Mouse (Mus musculus) ES-E14 (cell line): ENCODE measurements around the gene Neu2. TPM values are rescaled to one million over a fixed set of nuclear protein-coding genes. Genes with fewer than 3 reads are reported as not detected.

Experiments
- DNase-seq: peaks from one replicate; pipeline ENCODE4 v3.0.0-alpha.2; 2013; ENCODE audit warnings: low read depth, low spot score
- H3K27ac ChIP-seq: 2 replicates; pipeline ENCODE4 v1.5.1; 2012; ENCODE audit warnings: low read depth, mild to moderate bottlenecking, low read length, moderate library complexity, mixed read lengths; ENCODE audit not compliant: poor library complexity, insufficient read depth, severe bottlenecking
- H3K36me3 ChIP-seq: 2 replicates; pipeline ENCODE4 v1.6.1; 2012; ENCODE audit warnings: mild to moderate bottlenecking, low read length, moderate library complexity, mixed read lengths; ENCODE audit not compliant: control insufficient read depth, poor library complexity, insufficient read depth, severe bottlenecking
- H3K4me1 ChIP-seq, 2 experiments: fragments of 150-350 bp in 1 of 2; sonication (generic) in 1 of 2; 2 replicates each; pipeline ENCODE4 v1.6.1; 2012; ENCODE audit warnings: low read length in 2 of 2, mild to moderate bottlenecking in 1 of 2, mixed read lengths in 1 of 2; ENCODE audit not compliant: control insufficient read depth in 2 of 2, insufficient read depth in 2 of 2, poor library complexity in 1 of 2
- H3K4me3 ChIP-seq, 2 experiments: fragments of 150-350 bp in 1 of 2; sonication (generic) in 1 of 2; 2 replicates each; pipeline ENCODE4 v1.5.1; 2012; ENCODE audit warnings: low read length in 2 of 2, low read depth in 1 of 2, mild to moderate bottlenecking in 1 of 2, mixed read lengths in 1 of 2; ENCODE audit not compliant: insufficient read depth in 1 of 2, poor library complexity in 1 of 2, severe bottlenecking in 1 of 2
- H3K9ac ChIP-seq: 2 replicates; pipeline ENCODE4 v1.6.1; 2012; ENCODE audit warnings: low read depth, mild to moderate bottlenecking, low read length, mixed read lengths; ENCODE audit not compliant: poor library complexity, insufficient read depth, severe bottlenecking
- H3K9me3 ChIP-seq: fragments of 150-350 bp; sonication (generic); 2 replicates; pipeline ENCODE4 v1.6.1; 2012; ENCODE audit warnings: low read depth, mild to moderate bottlenecking, low read length; ENCODE audit not compliant: control insufficient read depth, insufficient read depth
- CHD2 ChIP-seq: IDR thresholded peaks from 2 replicates; pipeline ENCODE4 v1.6.1; 2014; ENCODE audit warnings: mild to moderate bottlenecking, low read depth, low read length, inconsistent platforms
- HCFC1 ChIP-seq: IDR thresholded peaks from 2 replicates; pipeline ENCODE4 v1.6.1; 2012; ENCODE audit warnings: low read length, inconsistent platforms, borderline replicate concordance; ENCODE audit not compliant: insufficient read depth
- MAFK ChIP-seq: IDR thresholded peaks from 2 replicates; pipeline ENCODE4 v1.6.1; 2014; ENCODE audit warnings: mild to moderate bottlenecking, low read depth, low read length, inconsistent platforms; ENCODE audit not compliant: insufficient read depth
- ZC3H11A ChIP-seq: IDR thresholded peaks from 2 replicates; pipeline ENCODE4 v1.6.1; 2012; ENCODE audit warnings: low read depth, mild to moderate bottlenecking, inconsistent platforms, low read length, borderline replicate concordance
- ZNF384 ChIP-seq: IDR thresholded peaks from 2 replicates; pipeline ENCODE4 v1.6.1; 2012; ENCODE audit warnings: low read depth, low read length, inconsistent platforms
- in situ Hi-C, 2 experiments: fragments of 600-800 bp; cut with MboI; formaldehyde crosslinking; loops; one replicate each; pipeline ENCODE4 v1.15.1; 2025; ENCODE audit warnings: low sequenced_read_pairs in 2 of 2, inconsistent platforms in 1 of 2; ENCODE audit not compliant: unreplicated experiment in 2 of 2
- total RNA-seq: library from RNA; depleted of rRNA; stranded (reverse); fragments of 300-350 nt; gene quantifications from 2 replicates; pipeline ENCODE4 v1.2.3, GENCODE M21; 2012

Neu2 gene
- total RNA-seq, 1 experiment: not detected

DNA sequence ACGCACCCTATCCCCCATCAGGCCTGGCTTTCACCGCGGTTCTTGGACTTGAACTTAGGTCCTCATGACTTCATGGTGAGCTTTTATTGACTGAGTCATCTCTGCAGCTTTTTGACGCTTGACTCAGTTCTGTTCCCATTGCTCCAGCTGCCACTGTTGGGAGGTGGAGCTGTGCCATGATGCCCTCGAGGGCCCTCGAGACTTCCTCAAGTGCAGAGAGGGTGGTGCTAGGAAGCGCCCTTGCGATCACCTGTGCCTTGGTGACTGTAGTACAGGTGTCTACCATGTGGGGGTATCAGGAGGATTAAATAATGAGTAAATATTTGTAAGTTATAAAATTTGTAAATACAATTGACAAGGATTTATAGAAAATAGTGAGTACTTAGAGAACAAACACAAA lies 80.3 kb downstream of the Neu2 start:
- Histone ChIP-seq H3K9ac (no peak overlapping the region), H3K4me1 (no peaks in the 10 kb centered on the region), H3K4me3 (no peak overlapping the region), H3K9me3 (no peaks in the 10 kb centered on the region), H3K27ac (no peak overlapping the region), H3K36me3 (no peaks in the 10 kb centered on the region)
- in situ Hi-C loops: no loop called here
- TF ChIP-seq MAFK (no peak), ZC3H11A (no peak), ZNF384 (no peak), HCFC1 (no peak), CHD2 (no peak)
- DNase-seq: no peak

DNA sequence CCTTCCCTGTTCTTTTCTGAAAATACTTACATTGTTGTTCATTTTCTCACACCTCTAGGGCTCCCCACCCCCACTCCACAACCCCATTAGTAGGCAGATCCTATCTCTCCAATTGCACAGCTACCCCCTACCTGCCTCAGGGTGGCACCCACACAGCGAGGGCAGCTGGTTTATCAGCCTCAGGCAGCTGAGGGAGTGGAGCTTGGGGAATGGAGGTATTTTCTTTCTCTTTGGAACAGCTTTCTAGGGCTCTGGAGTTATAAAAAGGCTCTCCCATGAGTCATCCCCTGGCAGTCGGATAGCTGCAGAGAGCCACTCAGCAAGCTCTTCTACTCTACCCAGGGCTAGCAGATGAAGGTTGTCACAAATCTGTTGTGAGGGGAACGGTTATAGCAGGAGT lies 84.6 kb downstream of the Neu2 start:
- Histone ChIP-seq H3K27ac (no peak overlapping the region), H3K4me1 (no peaks in the 10 kb centered on the region), H3K9me3 (no peaks in the 10 kb centered on the region), H3K9ac (no peak overlapping the region), H3K4me3 (no peak overlapping the region), H3K36me3 (no peaks in the 10 kb centered on the region)
- in situ Hi-C loops: no loop called here
- TF ChIP-seq HCFC1: no peak
- DNase-seq: no peak

DNA sequence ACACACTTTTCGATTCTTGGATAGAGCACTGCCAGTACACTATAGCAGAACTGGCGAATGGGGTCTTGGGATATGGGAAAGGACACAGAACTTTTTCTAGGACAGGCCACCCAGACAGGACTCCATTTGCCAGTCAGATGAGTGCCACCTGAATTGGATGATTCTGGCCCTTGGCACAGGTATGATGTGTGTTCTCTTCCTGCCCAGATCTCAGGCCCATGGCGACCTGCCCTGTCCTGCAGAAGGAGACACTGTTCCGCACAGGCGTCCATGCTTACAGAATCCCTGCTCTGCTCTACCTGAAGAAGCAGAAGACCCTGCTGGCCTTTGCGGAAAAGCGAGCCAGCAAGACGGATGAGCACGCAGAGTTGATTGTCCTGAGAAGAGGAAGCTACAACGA lies 85.0 kb downstream of the Neu2 start:
- Histone ChIP-seq H3K27ac (no peak overlapping the region), H3K9ac (no peak overlapping the region), H3K4me1 (no peaks in the 10 kb centered on the region), H3K36me3 (no peaks in the 10 kb centered on the region), H3K9me3 (no peaks in the 10 kb centered on the region), H3K4me3 (no peak overlapping the region)
- no peak for TF ChIP-seq CHD2
- TF ChIP-seq ZC3H11A: no peak
- TF ChIP-seq ZNF384: no peak
- no peak for TF ChIP-seq HCFC1
- TF ChIP-seq MAFK: no peak
- in situ Hi-C loops: no loop called here
- no peak for DNase-seq

DNA sequence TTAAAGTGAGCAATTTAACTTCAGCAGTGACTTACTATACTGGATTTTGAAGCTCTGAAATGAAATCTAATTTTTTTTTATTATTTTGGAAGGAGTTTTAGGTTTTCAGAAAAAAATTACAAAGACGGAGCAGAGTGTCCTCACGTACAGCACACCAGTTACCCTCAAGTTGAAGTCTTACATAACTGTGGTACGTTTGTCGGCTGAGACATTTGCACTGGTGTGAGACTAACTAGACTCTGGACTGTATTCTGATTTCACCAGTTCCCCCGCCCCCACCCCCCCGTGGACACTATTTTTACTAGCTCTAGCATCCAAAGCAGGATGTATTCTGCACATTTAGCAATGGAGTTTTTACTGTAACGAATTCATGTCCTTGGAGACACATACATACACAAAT lies 90.8 kb downstream of the Neu2 start:
- TF ChIP-seq ZNF384 (no peak), CHD2 (no peak), MAFK (no peak), ZC3H11A (no peak), HCFC1 (no peak)
- Histone ChIP-seq H3K9me3 (no peaks in the 10 kb centered on the region), H3K27ac (no peak overlapping the region), H3K9ac (no peak overlapping the region), H3K4me3 (no peak overlapping the region), H3K4me1 (no peaks in the 10 kb centered on the region), H3K36me3 (no peaks in the 10 kb centered on the region)
- no peak for DNase-seq
- in situ Hi-C loops: no loop called here

DNA sequence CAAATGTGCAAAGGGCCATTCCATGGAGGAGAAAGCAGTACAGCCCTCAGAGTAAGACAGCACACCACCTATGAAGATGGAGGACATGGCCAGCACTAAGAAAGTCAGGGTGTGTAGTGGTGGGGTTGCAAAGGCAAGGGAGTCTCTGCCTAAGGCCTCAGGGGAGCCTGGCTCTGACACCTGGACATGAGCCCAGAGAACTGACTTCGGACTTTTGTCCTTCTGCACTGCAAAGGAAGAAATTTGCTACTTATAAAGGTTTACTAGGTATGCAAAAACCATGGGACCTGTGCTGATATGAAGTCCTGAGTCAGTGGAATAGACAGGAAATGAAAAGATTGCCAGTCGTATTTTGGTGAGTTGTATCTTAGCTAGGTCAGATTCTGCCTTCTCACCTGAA lies 92.1 kb downstream of the Neu2 start:
- Histone ChIP-seq H3K9me3 (no peaks in the 10 kb centered on the region), H3K27ac (no peak overlapping the region), H3K4me3 (no peak overlapping the region), H3K9ac (no peak overlapping the region), H3K4me1 (no peaks in the 10 kb centered on the region), H3K36me3 (no peaks in the 10 kb centered on the region)
- no peak for TF ChIP-seq CHD2
- no peak for TF ChIP-seq HCFC1
- no peak for TF ChIP-seq ZC3H11A
- TF ChIP-seq ZNF384: no peak
- no peak for TF ChIP-seq MAFK
- in situ Hi-C loops: no loop called here
- DNase-seq: no peak
